Mouse (Mus musculus) erythroid progenitor cell, adult 5-6 weeks (primary cell): ENCODE results near the gene Hid1. TPM values are rescaled to one million over a fixed set of nuclear protein-coding genes. Genes with fewer than 3 reads are reported as not detected.

Experiments
- ATAC-seq: replicated peaks from 2 replicates; pipeline ENCODE4 v1.8.0; 2016; ENCODE audit warnings: moderate number of reproducible peaks, mild to moderate bottlenecking, moderate TSS enrichment, inconsistent platforms; ENCODE audit not compliant: poor library complexity, low FRiP score, severe bottlenecking
- total RNA-seq, 2 experiments: library from RNA; stranded (forward) in 1 of 2; stranded (reverse) in 1 of 2; fragments of 150-400 nt in 1 of 2; fragments of 186-747, 209-891 nt in 1 of 2; gene quantifications; 2 replicates each; pipeline versions ENCODE4 v1.2.3 to v1.2.4; 2015 to 2017; ENCODE audit warnings: low replicate concordance in 2 of 2

The Hid1 gene
- total RNA-seq, 2 experiments from 2014 or later: not detected

DNA sequence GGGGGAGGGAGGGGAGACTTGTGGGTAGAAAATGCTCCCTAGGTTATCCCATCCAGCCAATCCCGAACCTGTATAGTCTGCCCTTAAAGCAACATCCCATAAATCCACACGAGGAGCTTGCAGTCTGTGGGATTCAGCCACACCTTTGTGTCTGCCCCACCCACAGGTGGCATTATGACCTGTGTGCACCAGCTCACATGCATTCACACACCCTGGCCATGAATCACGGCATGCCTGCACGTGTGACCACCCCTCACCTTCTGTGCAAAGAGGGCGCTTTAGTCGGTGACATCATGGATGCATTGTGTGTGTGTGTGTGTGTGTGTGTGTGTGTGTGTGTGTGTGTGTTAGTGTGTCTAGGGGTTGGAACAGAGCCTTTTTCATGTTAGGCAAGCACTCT is 25.7 kb downstream of the Hid1 start:
- no peak for ATAC-seq

DNA sequence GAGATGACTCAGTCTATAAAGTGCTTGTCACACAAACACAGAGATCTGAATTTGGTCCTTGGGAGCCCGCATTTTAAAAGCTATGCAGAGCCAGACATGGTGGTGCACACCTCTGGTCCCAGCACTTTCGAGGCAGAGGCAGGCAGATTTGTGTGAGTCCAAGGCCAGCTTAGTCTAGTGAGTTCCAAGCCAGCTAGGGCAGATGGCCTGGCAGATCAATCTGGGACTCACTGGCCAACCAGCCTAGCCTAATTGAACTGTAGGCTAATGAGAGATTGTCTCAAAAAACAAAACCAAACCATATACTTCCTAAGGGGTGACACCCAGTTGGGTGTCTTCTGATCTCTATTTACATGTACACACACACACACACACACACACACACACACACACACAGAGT is 26.3 kb downstream of the Hid1 start:
- no peak for ATAC-seq

DNA sequence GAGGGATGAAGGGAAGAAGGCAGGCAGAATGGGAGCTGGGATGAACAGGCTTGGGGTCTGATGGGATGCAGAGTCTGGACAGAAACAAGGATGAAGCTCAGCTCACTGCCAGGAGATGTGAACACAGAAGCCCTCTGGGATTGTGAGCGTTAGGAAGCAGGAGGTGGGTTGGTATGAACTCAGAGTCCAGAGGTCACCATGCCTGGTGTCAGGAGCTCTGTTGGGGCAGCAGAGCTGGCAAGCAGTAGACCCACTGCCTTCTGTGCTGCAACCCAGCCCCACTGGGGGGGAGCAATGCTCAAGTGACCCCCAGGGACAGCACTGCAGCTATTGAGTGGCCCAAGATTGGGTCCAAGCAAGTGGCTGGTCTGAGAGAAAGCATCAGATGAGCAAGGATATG is 29.7 kb downstream of the Hid1 start:
- no peak for ATAC-seq

DNA sequence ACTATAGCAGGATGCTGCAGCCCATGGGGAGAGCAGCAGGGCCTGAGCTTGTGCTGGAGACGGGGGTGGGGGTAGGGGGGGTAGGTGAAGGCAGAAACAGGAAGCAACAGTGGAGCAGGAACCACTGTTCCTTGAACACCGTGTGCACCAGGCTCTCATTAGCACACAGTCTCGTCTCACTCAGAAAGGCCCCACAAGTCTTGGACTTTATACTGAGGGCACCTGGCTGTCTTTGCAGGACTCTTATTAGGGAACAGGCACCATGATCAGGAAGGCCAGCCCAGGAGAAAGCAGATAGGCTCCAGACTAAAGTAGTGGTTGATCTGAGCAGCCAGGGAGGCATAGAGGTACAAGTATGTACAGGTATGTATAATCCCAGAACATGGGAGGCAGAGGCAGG is 30.2 kb downstream of the Hid1 start:
- no peak for ATAC-seq

DNA sequence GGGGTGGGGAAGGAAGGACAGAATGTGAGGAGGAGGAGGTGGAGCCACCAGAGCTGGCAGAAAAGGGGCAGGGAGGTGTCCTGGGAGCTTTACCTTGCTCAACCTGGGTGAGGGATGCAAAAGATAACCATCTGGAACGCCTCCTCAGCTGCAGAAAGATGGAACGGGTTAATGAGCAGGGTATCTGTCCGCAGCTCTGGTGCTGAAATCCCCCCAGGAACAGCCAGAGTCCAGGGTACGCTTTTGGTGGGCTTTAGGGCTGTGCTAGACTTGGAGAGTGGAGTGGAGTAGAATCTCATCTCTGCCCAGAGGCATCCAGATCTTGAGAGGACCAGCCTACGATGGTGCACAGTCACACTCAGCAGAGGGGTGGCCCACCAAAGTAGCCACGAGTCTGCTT is 31.4 kb downstream of the Hid1 start:
- ATAC-seq: no peak

DNA sequence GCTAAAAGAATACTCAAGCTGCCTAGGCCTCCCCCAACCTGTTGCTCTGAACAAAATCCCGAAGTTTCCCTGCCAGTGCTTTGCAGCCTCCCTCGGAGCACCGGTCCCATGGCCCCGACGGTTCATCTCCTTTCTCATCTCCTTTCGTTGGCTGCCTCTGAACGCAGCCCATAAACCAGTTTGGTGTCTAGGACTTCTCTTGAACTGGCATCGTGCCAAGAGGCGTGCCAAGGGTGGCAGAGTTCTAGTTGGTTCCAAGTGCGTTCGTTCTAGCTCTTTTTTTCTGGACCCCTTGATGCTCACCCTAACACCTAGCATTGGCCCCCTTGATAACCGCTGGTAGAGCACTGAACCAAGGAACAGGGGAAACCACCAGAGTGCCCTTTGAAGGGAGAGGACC is 32.3 kb downstream of the Hid1 start:
- no peak for ATAC-seq

DNA sequence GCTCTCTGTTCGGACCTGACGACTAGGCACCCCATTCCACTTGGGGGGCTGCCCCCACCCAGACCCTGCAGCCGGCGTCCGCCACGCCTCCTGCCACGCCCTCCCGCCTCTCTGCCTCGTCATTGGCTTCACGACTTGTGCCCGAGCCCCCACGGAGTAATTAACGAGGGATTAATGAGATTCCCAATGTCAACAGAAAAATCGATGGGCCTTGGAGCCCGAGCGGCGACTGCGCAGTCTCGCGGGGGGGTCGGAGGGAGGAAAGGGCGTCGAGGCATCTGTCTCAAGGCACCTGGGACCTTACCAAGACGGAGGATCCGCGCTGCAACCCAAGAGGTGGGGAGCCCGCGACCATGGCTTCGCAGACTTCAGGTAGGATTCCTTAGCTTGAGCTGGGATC is 33.0 kb downstream of the Hid1 start, which contains the start of gene Otop3:
Gene Otop3, plus strand, starts transcription at position 201 of the 400 bp plus-strand sequence.
- no peak for ATAC-seq

DNA sequence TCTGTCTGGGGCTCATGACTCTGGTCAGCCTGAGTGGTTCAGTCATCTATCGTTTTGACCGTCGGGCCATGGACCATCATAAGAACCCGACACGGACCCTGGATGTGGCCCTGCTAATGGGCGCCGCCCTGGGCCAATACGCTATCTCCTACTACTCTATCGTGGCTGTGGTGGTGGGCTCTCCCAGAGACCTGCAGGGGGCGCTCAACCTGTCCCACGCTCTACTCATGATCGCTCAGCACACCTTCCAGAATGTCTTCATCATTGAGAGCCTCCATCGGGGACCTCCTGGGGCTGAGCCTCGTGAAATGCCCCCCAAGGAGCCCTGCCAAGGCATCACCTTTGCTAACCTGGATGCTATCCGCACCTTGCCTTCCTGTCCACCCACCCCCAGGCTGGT is 38.2 kb downstream of the Hid1 start:
- no peak for ATAC-seq

DNA sequence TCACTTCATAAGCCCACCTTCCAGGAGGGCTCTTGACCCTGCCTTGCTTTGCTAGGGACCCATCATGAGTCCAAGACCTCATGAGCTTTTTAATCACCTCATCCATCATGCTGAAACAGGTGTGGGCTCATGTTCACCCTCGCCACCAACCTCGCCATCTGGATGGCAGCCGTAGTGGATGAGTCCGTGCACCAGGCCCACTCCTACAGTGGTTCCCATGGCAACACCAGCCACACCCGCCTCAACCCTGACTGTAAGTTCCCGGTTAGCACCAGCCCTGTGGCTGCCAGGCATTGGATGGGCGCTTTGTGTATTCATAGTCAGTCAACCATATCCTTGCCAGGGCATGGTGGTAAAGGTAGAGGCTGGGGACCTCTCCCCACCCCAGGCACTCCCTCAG is 40.8 kb downstream of the Hid1 start:
- no peak for ATAC-seq

DNA sequence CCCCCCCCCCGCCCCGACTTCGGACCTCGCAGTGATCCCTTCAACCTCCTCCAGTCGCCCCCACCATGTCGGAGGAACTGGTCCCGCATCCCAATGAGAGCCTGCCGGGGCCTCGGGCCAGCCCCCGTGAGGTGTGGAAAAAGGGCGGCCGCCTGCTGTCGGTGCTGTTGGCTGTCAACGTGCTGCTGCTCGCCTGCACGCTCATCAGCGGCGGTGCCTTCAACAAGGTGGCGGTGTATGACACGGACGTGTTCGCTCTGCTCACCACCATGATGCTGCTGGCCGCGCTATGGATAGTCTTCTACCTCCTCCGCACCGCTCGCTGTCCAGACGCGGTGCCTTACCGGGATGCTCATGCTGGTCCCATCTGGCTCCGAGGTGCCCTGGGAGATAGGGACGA is 44.2 kb downstream of the Hid1 start:
- no peak for ATAC-seq

DNA sequence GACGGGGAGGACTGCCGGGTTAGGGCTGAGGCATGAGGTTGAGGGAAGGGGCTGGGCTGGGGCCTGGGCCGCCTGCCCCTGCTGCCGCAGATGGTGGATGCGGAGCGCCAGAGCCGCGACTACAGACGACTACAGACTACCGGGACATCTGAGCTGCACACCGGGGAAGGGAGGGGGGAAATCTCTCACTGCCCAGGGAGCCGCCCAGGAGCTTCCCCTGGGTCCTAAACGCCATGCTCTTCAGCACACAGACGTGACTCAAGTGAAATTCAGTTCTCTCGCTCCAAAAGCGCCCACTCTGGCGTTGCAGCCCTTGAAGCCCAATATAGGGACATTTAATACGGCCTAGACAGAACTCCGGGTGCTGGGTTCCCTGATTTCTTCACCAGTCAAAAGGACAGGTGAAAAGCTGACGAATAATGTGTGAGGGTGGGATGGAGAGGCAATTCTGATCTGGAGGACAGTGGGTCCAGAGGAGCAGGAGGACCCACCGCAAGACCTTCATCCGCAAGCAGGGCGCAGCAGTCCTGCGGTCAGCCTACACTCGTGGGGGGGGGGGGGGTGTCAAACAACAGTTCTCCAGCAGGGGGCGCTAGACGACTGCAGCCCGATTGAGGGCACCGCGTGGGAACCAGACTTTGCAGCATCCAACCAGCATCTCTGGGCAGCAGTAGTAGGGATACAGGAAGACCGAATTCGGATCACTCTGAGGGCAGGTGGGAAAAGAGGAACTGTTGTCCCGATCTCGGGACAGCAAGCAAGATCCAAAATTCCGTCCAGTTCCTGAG is 45.5 kb downstream of the Hid1 start, which contains the start of gene Ush1g:
Gene Ush1g, minus strand, starts transcription at position 136 of the 788 bp plus-strand sequence.
- 0 out of 2 replicates have a peak, but pooled peaks have one; percentile 40 for ATAC-seq

DNA sequence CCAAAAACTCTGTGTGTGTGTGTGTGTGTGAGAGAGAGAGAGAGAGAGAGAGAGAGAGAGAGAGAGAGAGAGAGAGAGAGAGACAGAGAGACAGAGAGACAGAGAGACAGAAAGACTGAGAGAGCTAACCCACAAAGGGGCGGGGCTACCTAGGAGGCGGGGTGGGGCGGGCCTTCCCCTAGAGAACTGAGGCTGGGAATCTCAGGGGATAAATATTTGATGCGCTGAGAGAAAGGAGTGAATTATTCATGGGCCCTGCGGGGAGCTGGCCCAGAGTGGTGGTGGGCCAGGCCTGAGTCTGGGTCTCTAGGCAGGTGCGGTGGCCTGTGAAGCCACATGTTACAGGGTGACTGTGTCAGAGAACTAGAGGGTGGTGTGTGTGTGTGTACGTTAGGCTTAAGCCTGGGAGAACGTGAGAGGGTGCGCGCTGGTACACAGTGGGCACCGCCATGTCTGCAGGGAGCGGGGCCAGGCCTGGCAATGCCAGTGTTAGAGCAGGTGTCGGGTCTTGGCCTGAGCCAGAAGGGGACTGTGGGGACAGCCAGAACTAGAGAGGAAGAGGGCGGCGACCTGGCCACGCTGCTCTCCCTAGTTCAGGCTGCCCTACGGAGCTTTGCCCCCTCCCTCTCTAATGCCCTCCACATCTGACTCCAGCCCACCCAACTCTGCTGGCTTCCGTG is 47.7 kb downstream of the Hid1 start:
- ATAC-seq: no peak

DNA sequence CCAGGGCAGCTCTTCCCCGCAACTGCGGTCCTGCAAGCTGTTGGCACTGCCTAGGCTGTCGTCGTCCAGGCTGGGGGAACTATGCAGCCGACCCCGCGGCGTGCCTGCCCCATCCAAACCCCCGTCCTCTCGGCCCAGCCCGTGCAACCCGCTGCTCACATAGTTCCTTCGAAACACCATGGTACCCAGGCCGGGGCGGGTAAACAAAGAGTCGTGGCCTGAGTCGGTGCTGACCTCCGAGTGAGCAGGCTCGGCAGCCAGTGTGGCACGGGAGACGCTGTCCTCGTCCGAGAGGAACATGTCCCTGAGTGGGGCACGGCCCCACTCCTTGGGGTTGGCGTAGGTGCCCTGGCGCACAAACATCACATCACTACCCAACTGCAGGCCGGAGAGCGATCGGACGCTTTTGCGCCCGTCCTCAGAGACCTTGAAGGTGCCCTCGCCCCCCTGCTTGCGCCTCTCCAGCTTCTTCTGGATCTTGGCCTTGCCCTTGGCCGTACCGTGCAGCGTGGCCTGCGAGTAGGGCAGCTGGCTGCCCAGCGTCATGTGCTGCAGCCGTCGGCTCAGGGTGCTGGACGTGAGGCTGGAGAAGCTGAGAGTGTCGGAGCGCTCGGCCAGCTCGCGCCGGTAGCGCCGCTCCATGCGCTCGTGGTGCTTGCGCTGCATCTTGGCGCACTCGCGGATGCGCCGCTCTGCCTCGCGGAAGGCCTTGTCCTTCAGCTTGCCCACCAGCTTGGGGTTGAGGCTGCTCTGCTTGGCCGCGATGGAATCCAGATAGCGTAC is 49.1 kb downstream of the Hid1 start:
- no peak for ATAC-seq

DNA sequence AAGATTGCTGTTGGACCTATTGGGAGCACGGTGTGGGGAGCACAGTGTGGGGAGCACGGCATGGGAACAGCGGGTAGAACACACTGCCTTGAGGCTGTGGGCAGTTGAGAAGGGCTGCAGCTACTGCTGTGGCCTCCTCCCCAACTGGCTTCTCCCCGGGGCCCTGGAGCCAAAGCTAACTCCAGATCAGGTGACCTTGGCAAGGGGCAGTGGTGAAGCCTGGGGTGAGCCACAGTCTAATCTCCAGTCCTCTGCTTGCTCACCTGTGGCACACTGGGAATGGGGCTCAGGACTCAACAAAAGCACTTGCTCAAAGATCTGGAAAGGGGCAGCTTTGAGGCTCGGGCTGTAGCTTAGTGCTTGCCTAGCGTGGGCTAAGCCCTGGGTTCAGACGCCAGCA is 50.4 kb downstream of the Hid1 start:
- ATAC-seq: no peak

DNA sequence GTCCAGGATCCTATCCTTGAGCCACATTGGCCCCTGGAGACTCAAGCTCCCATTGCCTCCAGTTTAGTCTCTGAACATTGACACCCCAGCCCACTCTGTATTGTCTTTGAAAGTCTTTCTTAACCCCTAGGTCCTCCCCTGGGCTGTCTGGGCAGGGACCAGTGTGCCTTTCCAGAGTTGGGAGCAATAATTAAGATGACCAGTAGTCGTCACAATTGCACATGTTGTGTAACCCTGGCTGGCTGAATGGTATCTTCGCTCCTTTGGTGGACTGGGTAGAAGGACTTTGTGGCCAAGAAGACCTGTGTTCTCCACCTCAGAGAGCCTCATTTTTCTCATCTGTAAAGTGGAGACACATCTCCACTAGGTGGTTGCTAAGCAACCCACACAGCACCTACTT is 53.3 kb downstream of the Hid1 start:
- no peak for ATAC-seq

DNA sequence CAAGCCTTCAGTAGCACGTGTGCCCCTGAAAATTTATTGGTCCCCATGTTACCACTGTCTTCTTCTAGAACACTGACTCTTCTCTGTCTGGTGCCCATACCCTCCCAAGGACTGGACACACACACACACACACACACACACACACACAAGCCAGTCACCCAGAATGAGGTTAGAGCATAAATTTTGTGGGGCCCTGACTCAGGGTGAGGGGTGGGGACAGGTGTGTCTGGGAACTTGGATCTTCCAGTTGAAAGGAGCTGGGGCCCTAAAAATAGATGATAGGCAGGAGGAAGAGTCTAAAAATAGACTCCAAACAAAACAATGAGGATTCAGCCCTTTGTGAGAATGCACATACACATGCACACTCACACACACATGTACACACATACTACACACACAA is 58.8 kb downstream of the Hid1 start:
- ATAC-seq: no peak

DNA sequence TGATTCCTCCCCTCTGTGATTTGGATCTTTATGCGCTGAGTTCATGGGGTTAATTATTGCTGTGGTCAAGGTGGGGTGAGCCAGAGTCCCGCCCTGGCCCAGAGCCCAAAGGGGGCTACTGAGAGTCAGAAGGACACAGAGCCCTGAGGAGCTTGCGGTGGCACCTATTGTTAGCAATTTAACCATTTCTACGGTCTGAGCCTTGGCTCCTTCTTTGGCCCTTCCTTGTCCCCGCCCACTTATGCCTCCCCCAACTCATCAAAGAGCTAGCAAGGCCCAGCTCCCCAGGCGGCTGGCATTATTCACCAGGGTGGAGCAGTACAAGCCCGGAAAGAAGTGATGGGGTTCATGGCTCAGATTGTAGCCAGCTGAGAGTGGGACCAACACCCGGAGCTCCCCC is 60.7 kb downstream of the Hid1 start, which contains the start of gene Otop2:
Gene Otop2, plus strand, starts transcription at position 301 of the 400 bp plus-strand sequence.
- no peak for ATAC-seq

DNA sequence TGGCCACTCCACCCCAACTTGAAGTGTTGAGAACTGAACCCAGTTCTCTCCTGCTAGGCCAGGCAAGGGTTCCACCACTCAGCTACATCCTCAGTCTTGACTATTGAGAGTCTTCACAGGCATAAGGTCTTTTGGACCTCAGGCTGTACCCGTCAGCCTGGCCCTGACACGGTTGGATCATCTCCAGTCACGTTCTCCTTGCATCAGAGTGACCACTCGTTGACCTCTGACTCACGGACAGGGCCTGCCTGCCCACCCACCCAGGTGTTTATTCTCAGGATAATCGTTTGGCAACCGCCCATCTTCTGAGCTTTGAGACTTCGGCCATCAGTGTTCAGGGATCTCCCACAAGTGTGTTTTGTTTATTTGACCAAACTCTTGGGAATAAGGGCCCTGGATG is 64.4 kb downstream of the Hid1 start:
- no peak for ATAC-seq

DNA sequence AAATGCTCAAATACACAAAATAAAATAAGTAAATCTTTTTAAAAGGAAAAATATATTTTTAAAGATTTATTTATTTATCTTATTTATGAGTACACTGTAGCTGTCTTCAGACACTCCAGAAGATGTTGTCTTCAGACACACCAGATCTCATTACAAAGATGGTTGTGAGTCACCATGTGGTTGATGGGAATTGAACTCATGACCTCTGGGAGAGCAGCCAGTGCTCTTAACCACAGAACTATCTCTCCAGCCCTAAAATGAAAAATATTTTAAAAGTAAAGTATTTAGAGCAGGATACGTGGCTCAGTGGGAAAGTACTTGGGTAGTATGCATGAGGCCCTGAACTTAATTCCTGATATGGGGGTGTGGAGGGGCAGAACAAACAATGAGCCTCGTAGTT is 66.2 kb downstream of the Hid1 start:
- ATAC-seq: no peak

DNA sequence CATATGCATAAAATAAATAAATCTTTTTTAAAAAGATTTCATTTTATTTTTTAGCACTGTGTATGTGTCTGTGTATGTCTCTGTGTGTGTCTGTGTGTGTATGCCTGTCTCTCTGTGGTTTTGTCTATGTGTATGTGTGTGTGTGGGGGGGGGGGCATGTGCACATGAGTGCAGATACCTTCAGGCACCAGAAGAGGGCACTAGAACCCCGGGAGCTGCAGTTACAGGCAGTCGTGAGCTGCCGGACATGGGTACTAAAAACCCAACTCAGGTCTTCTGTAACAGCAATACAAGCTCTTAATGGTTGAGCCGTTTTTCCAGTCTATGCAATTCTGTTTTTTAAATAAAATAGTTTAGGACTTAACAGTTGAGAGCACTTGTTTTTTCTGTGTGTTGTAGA is 66.8 kb downstream of the Hid1 start:
- no peak for ATAC-seq

DNA sequence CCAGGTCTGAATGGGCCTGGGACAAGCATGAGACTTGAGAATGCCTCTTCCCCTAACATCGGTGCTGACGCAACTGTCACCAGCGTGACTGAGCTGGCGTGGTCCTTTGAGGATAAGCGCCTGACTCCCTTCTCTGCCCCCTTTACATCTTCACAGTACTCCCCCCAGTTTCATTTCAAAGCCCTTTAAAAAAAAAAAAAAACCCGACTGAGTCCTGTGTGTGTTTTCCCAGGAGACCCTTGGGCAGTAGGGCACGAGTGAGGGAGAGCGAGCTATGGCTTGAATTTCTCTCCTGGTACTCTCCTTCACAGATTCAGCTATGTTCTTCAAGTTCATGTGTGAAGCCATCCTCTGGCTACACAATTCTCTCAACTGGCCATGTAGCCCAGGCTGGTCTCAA is 69.4 kb downstream of the Hid1 start:
- no peak for ATAC-seq
